Mouse (Mus musculus): ENCODE measurements around the gene Gm37240. TPM values are rescaled to one million over a fixed set of nuclear protein-coding genes. Genes with fewer than 3 reads are reported as not detected.
"Not testable (repeated sequence)": the region's sequence is repeated elsewhere in the genome, so short reads cannot be mapped to it uniquely, and the experiment has no call there.

Gene Gm37240
- total RNA-seq, 2 experiments from 2014 or later = 28.9 to 37.3 TPM

GRCm38 (mm10) chr3:84663079-84663478 is 1224.2 kb downstream of the Gm37240 start:
- DNase-seq = no peak

- DNase-seq = no peak
Measured at GRCm38 (mm10) chr3:84660380-84660779, 1226.9 kb downstream of the Gm37240 start.

GRCm38 (mm10) chr3:84658872-84659271 is 1228.4 kb downstream of the Gm37240 start:
- no peak for DNase-seq

GRCm38 (mm10) chr3:84658017-84658416 is 1229.3 kb downstream of the Gm37240 start:
- DNase-seq = no peak

- no peak for DNase-seq
Measured at GRCm38 (mm10) chr3:84657240-84657639, 1230.1 kb downstream of the Gm37240 start.

- DNase-seq = not testable (repeated sequence)
Measured at GRCm38 (mm10) chr3:84655785-84656150, 1231.5 kb downstream of the Gm37240 start.

GRCm38 (mm10) chr3:84654900-84655784 is 1232.2 kb downstream of the Gm37240 start:
- no peak for DNase-seq

- DNase-seq = no peak
Measured at GRCm38 (mm10) chr3:84654246-84654826, 1233.0 kb downstream of the Gm37240 start.

- no peak for DNase-seq
Measured at GRCm38 (mm10) chr3:84653557-84654245, 1233.6 kb downstream of the Gm37240 start.

- DNase-seq = no peak
Measured at GRCm38 (mm10) chr3:84652643-84653556, 1234.4 kb downstream of the Gm37240 start.

- no peak for DNase-seq
Measured at GRCm38 (mm10) chr3:84649578-84650327, 1237.6 kb downstream of the Gm37240 start.

- DNase-seq = not testable (repeated sequence)
Measured at GRCm38 (mm10) chr3:84648069-84648468, 1239.2 kb downstream of the Gm37240 start.

- no peak for DNase-seq
Measured at GRCm38 (mm10) chr3:84647616-84648015, 1239.7 kb downstream of the Gm37240 start.

- no peak for DNase-seq
Measured at GRCm38 (mm10) chr3:84646331-84646845, 1240.9 kb downstream of the Gm37240 start.

- DNase-seq = no peak
Measured at GRCm38 (mm10) chr3:84646007-84646290, 1241.4 kb downstream of the Gm37240 start.

GRCm38 (mm10) chr3:84645156-84646006 is 1241.9 kb downstream of the Gm37240 start:
- no peak for DNase-seq

GRCm38 (mm10) chr3:84642942-84643341 is 1244.4 kb downstream of the Gm37240 start:
- DNase-seq = no peak

- DNase-seq = no peak
Measured at GRCm38 (mm10) chr3:84641391-84641790, 1245.9 kb downstream of the Gm37240 start.

- DNase-seq = no peak
Measured at GRCm38 (mm10) chr3:84640536-84640935, 1246.8 kb downstream of the Gm37240 start.

All from gastrocnemius, postnatal 10 days (tissue).